Mouse (Mus musculus): Measurements from ENCODE around the gene Mybpc2. TPM values are rescaled to one million over a fixed set of nuclear protein-coding genes. Genes with fewer than 3 reads are reported as not detected.

The Mybpc2 gene
- total RNA-seq, 2 experiments from 2014 or later = 10.5 to 16.8 TPM

DNA sequence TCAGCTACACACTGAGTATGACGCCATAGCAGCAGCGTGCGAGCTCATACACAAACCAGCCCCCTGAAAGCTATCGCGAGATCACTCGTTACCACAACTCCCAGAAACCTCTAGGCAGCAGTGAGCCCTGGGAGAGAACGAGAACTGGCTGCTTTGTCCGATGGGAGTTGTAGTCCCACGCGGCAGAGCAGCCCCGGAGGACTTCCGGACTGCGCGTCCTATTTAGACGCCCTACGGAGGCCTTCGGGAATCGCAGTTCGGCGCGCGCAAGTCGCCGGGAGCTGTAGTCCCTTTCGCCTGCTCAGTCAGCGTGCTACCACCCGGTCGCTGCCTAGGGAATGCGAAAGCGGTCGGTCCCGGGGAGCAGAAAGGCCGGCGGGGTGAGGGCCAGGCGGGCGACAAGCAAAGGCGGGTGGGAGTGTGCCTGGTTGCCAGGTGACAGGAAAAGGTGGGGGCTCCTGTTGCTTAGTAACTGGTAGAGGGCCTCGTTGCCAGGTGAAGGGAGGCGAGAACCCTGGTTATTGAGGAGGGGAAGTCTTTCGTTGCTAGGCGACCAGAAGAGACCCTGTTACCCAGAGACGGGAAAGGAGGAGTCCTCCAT, 56.5 kb downstream of the Mybpc2 start, which contains the start of gene Josd2:
Gene Josd2 (plus strand): TSS at position 170 of the 601 bp plus-strand sequence.
- intact Hi-C loops (cut with DNase I) = loop anchor here (5.0 kb wide), 1 partner anchor 96 kb away; no protein-coding TSS in a partner anchor

DNA sequence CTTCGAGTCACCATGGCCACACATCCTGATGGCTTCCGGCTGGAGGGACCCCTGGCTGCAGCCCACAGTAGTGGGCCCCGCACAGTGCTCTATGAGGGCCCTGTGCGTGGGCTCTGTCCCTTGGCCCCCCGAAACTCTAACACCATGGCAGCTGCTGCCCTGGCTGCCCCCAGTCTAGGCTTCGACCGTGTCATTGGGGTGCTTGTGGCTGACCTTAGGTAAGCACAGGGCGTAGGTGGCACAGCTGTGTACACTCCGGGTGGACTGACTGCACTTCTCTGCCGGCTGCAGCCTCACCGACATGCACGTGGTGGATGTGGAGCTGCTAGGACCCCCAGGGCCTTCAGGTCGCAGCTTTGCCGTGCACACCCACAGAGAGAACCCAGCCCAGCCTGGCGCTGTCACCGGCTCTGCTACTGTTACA, 57.6 kb downstream of the Mybpc2 start:
- intact Hi-C loops (cut with DNase I) = loop anchor here (5.0 kb wide), 1 partner anchor 95 kb away; no protein-coding TSS in a partner anchor
- no peak for DNase-seq

More for the DNA sequence above, 56.5 kb downstream of the Mybpc2 start, which contains the start of gene Josd2:
- peak; percentile 90 to 93 for DNase-seq

DNA sequence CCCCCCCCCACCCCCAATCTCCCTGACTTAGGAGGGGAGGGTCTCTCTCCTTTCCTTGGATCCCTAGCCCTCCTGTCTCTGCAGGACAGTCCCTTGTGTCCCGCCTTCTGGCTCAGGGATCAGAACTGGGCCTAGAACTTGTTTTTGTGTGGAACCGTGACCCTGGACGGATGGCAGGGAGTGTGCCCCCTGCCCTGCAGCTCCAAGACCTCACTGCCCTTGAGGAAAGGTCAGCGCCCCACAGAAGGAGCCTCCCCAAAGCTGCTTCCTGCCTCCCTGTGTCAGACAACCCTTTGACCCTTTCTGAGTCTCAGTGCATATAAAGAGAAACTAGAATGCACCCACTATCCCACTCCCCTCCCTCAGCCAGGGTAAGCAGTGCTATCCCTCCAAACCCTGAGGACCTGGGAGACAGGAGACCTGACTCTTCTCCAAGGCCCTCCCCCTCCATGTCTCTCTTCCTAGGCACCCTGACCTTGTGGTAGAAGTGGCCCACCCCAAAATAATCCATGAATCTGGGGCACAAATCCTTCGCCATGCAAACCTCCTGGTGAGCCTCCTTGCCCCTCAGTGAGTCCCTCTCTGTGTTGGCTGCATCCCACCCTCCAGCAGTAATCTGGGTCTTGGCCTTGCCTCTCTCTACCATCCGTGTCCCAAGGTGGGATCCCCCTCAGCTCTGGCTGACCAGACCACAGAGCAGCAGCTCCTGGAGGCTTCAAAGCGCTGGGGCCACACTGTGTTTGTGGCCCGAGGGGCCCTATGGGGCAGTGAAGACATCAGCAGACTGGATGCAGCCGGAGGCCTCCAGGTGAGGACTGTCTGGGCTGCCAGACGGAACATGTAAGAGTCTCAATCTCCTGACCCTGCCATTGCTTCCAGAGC, 58.2 kb downstream of the Mybpc2 start:
- no peak for DNase-seq
- intact Hi-C loops (cut with DNase I) = loop anchor here (5.0 kb wide), 1 partner anchor 94 kb away; no protein-coding TSS in a partner anchor

DNA sequence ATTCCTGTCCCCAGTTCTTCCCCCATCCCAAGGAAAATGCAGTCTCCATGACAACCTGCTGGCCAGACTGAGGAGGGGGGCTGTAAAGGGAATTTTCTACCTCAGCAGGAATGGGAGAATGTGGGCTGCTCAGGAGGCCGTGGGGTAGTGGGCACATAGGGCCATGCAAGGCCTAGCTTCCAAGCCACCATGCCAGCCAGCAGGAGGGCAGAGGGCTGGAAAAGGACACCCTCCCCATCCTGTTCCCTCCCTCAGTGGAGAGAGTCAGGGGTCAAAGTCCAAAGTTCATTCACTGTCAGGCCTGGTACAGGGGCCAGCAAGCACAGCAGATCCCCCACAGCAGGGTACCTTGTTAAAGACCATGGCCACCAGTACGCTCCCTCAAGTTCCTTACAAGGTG, 59.3 kb downstream of the Mybpc2 start, which contains the start of gene Aspdh:
Gene Aspdh (plus strand): TSS at position 281 of the 400 bp plus-strand sequence.
- intact Hi-C loops (cut with DNase I) = loop anchor here (5.0 kb wide), 1 partner anchor 93 kb away; no protein-coding TSS in a partner anchor

DNA sequence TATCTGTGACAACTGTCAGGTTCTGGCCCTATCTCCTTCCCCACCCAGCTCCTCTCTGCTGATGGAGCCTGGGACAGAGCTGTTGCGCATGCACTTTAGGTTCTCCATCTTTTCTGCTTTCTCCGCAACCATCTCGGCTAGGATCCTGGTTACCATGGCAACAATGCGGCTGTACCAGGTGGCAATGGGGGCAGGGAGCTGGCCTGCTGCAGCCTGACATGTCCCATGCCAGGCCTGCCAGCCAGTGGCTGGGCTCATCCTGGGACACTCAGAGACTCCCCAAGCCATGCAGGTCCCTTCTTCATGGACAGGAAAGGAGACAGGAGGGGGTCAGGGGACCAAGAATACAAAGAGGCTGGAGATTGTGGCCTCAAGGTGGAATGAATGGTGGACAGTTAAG, 59.9 kb downstream of the Mybpc2 start:
- DNase-seq = no peak
- intact Hi-C loops (cut with DNase I) = no loop called here

More for the DNA sequence above, 59.3 kb downstream of the Mybpc2 start, which contains the start of gene Aspdh:
- DNase-seq = no peak

DNA sequence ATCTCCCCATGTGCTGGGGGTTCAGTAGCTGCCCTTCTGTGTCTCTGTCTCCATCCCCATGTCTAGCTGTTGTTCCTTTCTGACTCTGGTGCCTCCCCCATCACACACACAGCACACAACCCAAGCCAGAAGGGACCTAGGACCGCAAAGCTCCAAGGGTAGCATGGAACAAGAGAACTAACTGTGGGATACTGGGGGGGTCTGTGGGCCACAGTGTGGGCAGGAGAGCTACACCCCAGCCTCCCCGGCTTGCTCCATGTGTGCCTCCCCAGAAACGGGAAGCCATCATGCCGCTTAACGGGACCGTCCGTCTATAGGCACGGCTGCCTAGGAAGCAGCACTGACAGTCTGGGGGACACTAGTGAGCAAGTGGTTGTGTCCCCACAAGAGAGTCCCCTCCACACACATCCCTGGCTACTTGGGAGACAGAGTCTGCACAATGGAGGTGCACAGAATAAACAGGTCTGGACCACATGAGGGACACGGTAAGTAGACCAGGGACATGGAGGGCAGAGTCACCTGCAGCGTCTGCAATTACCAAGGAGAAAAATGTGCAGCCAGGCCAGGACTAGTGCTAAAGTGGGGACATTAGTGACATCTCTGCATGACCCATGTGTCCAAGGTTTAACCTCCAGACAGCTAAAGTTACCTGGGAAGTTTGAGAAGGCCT, 60.8 kb downstream of the Mybpc2 start:
- intact Hi-C loops (cut with DNase I) = no loop called here
- no peak for DNase-seq

DNA sequence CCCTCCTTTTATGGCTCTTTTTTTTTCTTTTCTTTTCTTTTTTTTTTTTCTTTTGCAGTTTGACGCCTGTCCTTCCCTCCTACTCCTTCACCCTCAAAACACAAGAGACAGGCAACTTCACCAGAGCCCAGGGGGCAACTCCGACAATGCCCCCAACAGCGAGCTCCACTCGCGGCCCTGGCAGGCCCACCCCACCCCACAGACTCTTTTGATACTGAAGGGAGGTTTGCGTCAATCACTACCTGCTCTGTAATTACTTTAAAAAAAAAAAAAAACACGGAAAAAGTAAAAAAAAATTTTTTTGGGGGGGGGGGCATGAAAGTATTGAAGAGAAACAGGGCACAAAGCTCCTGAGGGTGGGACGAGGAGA, 61.4 kb downstream of the Mybpc2 start:
- no peak for DNase-seq
- intact Hi-C loops (cut with DNase I) = no loop called here

DNA sequence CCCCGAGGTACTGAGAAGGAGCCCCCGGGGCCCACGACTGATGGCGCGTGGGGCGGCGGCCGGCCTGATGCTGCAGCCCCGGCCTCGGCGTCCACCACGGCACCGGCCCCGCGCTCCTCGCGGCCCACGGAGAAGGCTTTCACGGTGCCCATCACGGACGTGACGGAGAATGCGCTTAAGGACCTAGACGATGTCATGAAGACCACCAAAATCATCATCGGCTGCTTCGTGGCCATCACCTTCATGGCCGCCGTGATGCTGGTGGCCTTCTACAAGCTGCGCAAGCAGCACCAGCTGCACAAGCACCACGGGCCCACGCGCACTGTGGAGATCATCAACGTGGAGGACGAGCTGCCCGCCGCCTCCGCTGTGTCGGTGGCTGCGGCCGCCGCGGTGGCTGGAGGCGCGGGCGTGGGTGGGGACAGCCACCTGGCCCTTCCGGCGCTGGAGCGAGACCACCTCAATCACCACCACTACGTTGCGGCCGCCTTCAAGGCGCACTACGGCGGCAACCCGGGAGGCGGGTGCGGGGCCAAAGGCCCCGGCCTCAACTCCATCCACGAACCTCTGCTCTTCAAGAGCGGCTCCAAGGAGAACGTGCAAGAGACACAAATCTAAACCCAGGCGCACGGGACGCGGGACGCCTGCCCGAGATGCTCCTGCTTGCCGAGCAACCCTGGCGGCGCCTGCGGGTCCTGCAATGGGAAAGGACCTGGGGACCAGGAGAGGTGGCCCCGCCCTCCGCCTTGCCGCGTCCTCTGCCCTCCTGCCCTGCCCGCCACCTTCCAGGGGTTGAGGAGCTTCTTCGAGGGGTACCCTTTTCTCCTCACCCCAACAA, 62.0 kb downstream of the Mybpc2 start:
- intact Hi-C loops (cut with DNase I) = no loop called here
- no peak for DNase-seq

DNA sequence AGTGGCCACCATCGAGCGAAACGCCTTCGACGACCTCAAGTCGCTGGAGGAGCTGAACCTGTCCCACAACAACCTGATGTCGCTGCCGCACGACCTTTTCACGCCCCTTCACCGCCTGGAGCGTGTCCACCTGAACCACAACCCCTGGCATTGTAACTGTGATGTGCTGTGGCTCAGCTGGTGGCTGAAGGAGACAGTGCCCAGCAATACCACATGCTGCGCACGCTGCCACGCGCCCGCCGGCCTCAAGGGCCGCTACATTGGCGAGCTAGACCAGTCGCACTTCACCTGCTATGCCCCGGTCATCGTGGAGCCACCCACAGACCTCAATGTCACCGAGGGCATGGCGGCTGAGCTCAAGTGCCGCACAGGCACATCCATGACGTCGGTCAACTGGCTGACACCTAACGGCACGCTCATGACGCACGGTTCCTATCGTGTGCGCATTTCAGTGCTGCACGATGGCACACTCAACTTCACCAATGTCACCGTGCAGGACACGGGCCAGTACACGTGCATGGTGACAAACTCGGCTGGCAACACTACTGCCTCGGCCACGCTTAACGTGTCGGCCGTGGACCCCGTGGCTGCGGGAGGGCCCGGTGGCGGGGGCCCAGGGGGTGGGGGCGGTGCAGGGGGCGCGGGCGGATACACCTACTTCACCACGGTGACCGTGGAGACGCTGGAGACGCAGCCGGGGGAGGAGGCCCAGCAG, 62.8 kb downstream of the Mybpc2 start:
- intact Hi-C loops (cut with DNase I) = no loop called here

DNA sequence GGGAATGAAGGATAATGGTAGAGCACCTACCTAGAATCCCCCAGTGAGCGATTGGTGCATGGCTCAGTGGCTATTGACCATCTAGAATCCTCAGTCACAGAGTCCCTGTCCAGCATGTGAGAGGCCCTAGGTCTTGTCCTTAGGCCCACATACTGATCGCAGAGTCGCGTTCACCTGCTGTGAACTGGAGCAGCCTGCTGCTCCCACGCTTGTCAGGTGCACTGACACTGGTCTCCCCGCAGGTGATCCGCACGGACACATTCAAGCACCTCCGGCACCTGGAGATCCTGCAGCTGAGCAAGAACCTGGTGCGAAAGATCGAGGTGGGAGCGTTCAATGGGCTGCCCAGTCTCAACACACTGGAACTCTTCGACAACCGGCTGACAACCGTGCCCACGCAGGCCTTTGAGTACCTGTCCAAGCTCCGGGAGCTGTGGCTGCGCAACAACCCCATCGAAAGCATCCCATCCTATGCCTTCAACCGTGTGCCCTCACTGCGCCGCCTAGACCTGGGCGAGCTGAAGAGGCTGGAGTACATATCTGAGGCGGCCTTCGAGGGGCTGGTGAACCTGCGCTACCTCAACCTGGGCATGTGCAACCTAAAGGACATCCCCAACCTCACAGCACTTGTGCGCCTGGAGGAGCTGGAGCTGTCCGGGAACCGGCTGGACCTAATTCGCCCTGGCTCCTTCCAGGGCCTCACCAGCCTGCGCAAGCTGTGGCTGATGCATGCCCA, 63.5 kb downstream of the Mybpc2 start:
- DNase-seq = no peak
- intact Hi-C loops (cut with DNase I) = no loop called here

More for the DNA sequence above, 62.8 kb downstream of the Mybpc2 start:
- DNase-seq = no peak

DNA sequence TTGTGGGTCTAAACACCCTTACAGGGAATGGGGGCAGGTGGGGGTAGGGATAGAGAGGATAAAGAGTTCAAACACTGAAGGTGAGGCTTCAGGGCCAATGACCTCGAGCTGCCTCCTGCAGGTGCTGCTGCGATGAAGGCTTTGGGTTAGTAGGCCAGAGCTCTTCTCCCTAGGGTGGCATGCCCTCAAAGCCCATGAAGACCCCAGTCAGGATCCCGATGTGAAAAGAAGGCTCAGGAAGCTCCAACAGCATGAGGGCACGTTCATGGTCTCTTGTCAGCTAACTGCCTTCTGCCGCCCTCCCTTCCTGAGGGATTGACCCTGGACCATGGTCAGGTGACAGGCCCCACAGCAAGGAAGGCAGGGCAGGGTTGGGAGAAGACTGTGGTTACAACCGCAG, 64.4 kb downstream of the Mybpc2 start:
- intact Hi-C loops (cut with DNase I) = no loop called here
- DNase-seq = no peak

DNA sequence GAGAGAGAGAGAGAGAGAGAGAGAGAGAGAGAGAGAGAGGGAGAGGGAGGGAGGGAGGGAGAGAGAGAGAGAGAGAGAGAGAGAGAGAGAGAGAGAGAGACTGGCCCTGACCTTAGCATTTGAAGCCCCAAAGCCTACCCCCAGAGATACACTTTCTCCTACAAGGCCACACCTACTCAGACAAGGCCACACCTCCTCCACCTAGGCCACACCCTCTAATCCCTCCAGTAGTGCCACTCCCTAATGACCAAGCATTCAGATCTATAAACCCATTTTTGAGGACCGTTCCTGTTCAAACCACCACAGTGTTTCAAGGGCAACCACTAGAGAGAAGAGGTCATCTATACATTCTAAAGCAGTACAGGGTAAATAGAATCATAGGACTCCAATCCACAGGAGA, 68.2 kb downstream of the Mybpc2 start:
- DNase-seq = no peak
- intact Hi-C loops (cut with DNase I) = no loop called here

DNA sequence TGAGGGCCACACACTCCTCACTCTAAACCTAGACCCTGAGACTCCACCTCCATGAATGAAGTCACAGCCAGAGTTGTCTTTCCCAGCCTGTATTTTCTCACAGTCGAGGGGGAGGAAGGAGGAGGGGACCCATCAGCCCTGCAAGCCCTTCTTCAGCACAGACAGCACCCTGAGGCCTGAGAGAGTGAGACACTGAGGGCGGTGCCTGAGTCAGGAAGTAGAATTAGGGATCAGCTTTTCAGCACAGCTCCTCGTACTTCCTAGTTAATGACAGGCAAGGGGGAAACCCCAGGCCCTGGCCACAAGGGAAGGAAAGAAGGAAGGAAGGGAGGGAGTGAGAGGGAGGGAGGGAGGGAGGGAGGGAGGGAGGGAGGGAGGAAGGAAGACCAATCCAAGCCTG, 71.2 kb downstream of the Mybpc2 start:
- intact Hi-C loops (cut with DNase I) = loop anchor here (5.0 kb wide), 1 partner anchor 1754 kb away; no protein-coding TSS in a partner anchor
- DNase-seq = no peak

Small RNA genes lying within 50 kb of the gene (microRNA-seq; reads per million reads assigned to microRNA genes)
- gene Mir7052 = 3.5 to 8.9 reads per million in 2 experiments
- 0.27 to 0.97 reads per million in 2 experiments for gene Mir7053

Other genes starting within 250 kb of the Mybpc2 start
- under 1 TPM; 0.84 to 0.88 TPM for gene Clec11a, start 217.8 kb downstream of the Mybpc2 start, total RNA-seq (2021)
- 1 to 10 TPM; 1.0 to 1.4 TPM for gene Shank1, start 214.4 kb downstream of the Mybpc2 start, total RNA-seq (2021)
- gene Syt3, start 140.6 kb downstream of the Mybpc2 start, total RNA-seq (2021) = 1 to 10 TPM; 1.5 to 2.2 TPM
- under 1 TPM in 1 of 2 experiments, not detected in 1; 0.24 TPM for gene 1700008O03Rik, start 138.8 kb downstream of the Mybpc2 start, total RNA-seq (2021)
- gene Lrrc4b, start 95.6 kb downstream of the Mybpc2 start, total RNA-seq (2021) = 10 to 100 TPM; 18.7 to 19.7 TPM
- gene Aspdh, start 59.3 kb downstream of the Mybpc2 start, total RNA-seq (2021) = 1 to 10 TPM in 1 of 2 experiments, under 1 TPM in 1; 1.00 to 1.1 TPM
- 100 to 1,000 TPM; 105 to 111 TPM for gene Josd2, start 56.7 kb downstream of the Mybpc2 start, total RNA-seq (2021)
- gene Emc10, start 28.1 kb downstream of the Mybpc2 start, total RNA-seq (2021) = 10 to 100 TPM; 95.4 to 98.8 TPM
- 1 to 10 TPM; 5.3 to 6.5 TPM for gene Fam71e1, start 28.1 kb downstream of the Mybpc2 start, total RNA-seq (2021)
- 1 to 10 TPM in 1 of 2 experiments, under 1 TPM in 1; 0.65 to 1.1 TPM for gene Spib, start 7.4 kb upstream of the Mybpc2 start, total RNA-seq (2021)
- gene Pold1, start 24.2 kb upstream of the Mybpc2 start, total RNA-seq (2021) = 10 to 100 TPM; 14.5 to 16.0 TPM
- gene Nr1h2, start 29.3 kb upstream of the Mybpc2 start, total RNA-seq (2021) = 10 to 100 TPM; 49.1 to 53.5 TPM
- under 1 TPM; 0.46 to 0.60 TPM for gene Napsa, start 47.7 kb upstream of the Mybpc2 start, total RNA-seq (2021)
- 1 to 10 TPM; 1.3 to 1.5 TPM for gene Kcnc3, start 66.0 kb upstream of the Mybpc2 start, total RNA-seq (2021)
- gene Myh14, start 146.2 kb upstream of the Mybpc2 start, total RNA-seq (2021) = 10 to 100 TPM; 55.0 to 72.4 TPM
- not detected for gene Izumo2, start 184.1 kb upstream of the Mybpc2 start, total RNA-seq (2021)
- 10 to 100 TPM; 25.4 to 28.1 TPM for gene Vrk3, start 223.8 kb upstream of the Mybpc2 start, total RNA-seq (2021)
- gene Zfp473, start 226.4 kb upstream of the Mybpc2 start, total RNA-seq (2021) = under 1 TPM; 0.14 to 0.15 TPM

Measured in heart, postnatal 14 days (tissue).